Mouse (Mus musculus) heart, postnatal 4 days (tissue): Measurements from ENCODE around the gene Prep. TPM values are rescaled to one million over a fixed set of nuclear protein-coding genes. Genes with fewer than 3 reads are reported as not detected.
A peak's percentile ranks its signal among the peaks of the same experiment; 100 is the strongest.

Experiments used
- DNase-seq: peaks from one replicate; pipeline ENCODE4 v3.0.0; 2021
- total RNA-seq, 2 experiments: library from RNA; stranded (reverse); gene quantifications; 2 replicates each; pipeline ENCODE4 v1.2.3; 2021

Gene Prep
- 10 to 100 TPM; 24.8 to 25.2 TPM for total RNA-seq

DNA sequence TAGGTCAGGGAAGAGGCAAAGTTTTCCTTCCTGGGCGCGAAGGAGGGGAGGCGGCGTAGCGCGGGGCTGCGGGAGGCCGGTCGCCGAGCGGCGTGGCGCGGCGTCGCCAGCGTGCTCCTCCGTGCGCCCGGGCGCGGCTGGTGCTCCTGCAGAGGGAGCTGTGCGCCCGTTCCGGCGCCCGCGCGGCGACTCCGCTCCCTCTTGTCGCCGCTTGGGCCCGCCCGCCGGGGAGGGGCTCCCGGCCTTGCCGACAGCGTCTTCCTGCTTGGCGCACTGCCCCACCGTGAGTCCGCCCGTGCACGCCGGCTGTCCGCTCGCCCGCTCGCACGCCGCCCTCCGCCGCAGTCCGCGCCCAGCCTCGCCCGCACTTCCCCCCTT, at the start of gene Prep:
Prep (plus strand) TSS at position 273 of the 378 bp plus-strand sequence.
- peak; percentile 95 for DNase-seq

DNA sequence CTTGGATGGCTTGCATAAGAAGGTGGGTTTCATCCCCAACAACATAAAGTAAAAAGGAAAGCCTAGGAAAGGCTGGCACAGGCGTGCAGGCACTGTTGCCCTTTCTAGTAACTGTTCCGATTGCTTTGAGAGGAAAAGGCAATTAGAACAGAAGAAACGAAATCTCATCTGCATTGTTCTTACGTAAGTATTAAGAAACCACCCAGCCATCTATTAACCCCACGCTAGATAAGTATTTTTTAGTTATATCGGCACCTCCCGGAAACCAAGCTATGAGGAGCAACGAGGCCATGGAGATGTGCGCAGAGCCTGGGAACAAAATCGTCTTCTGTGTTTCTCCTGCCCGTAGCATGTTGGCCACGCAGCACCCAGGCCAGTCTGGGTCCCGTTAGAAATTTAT, 49.7 kb upstream of the Prep start:
- no peak for DNase-seq

DNA sequence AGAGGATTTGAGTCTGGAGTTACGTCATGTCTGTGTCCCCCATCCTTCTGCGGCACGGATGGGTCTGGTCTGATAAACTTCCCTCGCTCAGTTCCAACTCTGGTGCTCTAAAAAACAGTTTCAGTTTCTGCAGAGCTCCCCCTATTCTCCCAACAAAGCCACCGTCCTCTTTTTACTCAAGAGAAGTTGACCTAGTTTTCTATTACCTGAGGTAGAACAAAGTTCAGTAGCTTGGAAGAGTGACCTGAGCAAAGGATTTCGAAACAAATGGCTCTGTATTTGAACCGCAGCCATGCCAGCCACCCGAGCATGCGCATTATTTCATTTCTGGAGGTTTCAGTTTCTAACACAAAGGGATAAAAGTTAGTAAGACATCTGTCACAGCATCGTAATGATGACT, 49.2 kb upstream of the Prep start:
- DNase-seq, result no peak

DNA sequence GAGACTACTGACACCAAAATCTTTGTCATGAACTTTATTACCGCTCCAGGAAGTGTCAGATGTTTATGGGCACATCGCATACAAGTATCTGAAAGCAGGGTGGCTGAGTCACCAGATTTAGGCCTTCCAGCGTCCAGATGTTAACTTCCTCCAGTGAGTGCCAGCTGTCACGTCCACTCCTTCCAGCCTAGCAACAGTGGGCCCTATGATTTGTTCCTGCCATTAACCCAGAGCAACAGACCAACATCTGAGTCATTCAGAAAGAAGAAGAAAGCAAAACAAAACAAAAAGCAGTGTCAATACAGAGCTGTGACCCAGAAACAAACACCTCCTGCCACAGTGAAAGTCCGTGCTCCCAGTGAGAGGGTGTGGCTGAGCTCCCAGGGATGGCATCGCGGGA, 47.6 kb upstream of the Prep start:
- no peak for DNase-seq

DNA sequence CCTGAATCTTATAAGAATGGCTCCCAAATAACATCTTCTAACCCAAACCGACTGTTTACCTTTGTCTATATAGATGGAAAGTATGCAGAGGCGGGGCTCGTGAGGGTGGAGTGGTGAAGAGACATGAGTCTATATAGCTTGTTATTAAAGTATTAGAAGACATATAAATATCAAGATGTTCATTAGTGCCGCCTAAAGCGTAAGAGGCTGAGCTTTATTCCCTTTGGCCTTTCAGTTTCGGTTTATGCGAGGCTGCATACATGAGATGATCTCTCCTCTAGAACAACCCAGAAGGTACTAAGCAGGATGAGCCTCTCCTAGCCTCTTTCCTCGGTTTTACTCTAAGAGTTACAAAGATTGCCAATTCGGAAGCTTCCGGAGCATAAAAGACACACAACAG, 47.2 kb upstream of the Prep start:
- DNase-seq, result no peak

DNA sequence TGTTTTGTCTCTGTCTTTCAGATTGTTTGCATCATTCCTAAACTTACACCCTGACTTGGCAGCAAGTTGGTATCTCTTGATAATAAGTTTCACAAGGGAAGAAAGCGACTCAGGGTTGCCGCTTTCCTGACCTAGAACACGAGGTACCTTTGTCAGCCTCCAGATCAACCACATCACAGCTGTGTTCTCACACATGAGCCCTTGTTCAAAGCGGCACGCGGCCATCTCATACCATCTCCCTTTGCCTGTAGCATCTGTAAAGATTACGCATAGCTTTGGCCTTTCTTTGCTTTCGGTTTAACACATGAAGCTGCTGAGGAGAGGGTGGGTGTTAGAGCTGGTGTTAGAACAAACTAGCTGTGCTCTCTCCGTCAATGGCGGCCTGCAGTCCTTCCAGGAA, 46.7 kb upstream of the Prep start:
- DNase-seq, result no peak

DNA sequence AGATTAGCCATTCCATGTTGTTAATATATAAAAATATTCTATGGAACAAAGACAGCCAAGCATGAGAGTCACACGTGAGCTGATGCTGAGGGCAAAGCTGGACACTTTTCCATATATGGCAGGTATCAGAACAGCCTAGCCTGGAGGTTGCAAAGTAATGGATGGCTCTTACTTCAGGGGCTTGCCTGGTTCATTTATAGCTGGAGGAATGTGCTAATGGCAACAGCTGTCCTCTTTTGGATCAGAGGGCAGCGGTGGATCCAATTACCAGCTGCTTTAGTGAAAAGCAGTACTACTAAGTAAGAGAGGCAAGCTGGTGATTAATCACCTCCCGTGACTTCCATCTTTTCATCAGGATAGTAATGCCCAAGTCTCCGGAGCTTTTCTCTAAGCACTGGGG, 41.8 kb upstream of the Prep start:
- no peak for DNase-seq

DNA sequence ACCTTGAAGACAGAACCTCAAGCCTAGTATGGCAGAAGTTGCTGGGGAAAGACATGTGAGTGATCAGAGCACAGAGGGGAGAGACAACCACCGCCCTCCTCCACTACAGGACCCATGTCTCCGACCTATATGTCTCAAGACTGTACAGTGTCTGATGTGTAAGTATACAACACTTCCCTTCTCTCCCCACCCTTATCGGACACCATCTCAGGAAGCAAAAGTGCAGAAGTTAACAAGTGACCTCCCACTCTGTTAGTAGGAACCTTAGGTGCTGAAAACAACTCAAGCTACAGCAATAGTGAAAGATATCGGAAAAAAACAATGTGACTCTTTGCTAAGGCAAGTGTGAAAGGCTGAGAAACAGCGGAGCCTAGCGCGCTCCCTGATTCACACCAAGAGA, 40.1 kb upstream of the Prep start:
- no peak for DNase-seq

DNA sequence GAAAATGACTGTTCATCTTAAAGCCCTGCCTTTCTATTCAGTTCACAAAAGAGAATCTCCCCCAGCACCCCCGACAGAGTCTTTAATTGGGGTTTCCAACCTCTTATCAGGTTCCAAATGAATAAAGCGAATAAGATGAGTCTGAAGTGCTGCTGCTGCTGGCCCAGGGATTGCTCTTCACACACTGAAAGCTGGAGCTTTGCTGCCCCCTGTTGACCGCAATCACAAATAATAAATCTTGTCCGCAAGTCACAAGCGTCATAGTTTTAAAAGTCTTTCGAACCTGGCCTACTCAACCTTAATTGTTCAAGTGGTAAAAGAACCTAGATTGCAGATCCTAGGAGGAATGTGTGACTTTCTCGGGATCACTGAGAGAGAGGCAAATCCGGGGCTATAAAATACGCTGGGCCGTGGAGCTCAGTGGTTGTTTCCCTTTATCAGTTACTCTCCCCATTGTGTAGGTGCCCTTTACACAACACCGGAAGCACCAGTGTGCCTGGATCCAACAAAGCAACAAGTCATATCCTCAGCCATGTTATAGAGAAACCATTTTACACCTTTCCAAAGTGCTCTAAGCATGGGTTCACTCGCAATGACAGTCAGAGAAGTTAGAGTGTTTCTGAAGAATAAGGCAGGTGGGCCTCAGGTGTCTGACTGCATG, 21.6 kb upstream of the Prep start:
- DNase-seq, result peak; percentile 83

DNA sequence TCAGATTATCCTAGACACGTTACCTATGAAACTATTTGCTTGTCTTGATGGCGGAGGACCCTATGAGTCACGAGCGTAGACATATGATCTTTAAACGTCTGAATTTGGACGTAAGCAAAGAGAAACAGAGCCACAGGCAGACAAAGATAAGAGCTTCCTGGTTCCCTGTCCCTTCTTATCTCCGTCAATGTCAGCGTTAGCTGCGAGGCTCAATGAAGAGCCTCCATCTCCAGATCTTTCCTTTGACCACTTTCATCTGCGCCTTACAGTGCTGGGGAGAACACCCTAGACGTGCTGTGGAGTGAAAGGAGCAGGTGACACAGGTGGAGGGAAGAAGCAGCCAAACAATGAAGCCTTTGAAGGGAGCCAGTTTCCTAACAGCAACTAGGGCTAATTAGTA, 18.8 kb upstream of the Prep start:
- DNase-seq, result no peak

DNA sequence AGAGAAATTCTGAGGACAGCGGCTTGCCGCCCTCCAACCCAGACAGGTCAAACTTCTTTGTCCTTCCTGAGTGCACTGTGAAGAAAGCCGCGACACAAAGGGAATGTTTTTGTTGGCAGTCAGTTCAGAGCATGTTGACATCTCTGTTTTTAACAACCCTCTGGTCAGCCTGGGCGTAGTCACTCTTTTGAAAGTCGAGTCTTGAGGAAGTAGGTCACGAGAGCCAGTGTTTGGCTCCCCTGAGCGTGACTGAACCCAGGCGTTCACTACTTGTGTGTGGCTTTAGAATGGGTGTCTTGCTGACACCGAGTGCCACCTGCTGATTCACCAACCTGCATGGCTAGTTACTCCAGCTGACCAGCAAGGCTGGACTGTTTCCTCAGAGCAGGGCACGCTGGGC, 18.4 kb upstream of the Prep start:
- peak; percentile 11 for DNase-seq

DNA sequence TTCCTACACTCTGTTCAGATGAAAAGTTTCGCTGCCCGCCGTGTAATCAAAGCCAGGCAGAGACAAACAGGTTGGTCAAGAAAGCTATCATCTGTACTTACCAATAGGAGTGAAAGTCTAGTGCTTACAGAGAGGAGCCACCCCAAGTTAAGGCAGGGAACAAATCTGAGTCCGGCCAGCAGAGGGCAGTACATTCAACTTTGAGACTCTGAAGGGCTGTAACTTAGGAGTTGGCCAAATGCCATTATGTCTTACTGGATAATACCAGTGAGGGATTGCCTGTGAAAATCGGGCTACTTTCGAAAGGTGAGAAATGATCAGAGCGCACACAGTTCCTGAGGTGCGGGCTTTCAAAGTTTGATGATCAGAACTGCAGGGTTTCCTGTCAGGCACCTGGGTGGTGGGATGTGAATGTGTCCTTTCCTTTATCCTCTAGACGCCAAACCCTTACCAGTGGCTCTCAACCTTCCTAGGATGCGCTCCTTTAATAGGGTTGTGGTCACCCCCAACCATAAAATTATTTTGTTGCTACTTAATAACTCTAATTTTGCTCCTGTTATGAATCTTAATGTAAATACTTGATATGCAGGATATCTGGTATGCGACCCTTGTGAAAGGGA, 15.8 kb upstream of the Prep start:
- peak; percentile 88 for DNase-seq

DNA sequence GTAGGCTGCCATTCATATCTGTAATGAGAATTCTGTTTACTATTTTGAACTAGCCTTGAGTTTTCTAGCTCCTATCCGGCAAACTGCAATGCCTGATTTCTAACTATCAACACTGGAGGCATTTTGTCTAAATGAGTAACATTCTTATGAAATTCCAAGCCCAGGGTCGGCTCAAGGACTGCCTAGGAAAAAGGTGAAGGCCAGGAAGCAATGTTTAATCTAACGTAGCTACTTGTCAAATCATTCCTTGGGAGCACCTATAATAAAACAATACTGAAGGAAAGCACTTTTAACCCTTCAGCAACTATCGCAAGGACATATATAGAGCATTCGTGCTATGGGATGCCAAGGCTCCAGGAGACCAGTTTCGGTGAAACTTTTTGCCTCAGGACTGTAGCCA, 8.6 kb upstream of the Prep start:
- no peak for DNase-seq

DNA sequence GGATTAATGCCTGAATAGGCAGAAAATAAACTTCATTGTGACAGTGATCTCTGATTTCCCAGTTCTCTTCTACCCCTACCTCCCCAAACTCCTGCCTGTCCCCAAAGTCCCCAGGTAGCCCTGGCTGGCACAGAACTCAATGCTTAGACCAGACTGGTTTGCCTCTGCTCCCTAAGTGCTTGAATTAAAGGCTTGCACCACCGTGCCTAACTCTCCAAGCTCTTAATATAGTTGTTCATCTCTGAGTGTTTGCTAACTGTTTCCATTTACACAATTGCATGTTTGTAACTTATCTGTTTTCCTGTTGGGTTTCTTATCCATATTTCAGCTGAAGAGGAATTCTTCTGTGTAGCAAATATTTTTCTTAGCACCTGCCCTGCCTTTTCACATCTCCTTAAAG, 6.2 kb upstream of the Prep start:
- DNase-seq, result no peak

DNA sequence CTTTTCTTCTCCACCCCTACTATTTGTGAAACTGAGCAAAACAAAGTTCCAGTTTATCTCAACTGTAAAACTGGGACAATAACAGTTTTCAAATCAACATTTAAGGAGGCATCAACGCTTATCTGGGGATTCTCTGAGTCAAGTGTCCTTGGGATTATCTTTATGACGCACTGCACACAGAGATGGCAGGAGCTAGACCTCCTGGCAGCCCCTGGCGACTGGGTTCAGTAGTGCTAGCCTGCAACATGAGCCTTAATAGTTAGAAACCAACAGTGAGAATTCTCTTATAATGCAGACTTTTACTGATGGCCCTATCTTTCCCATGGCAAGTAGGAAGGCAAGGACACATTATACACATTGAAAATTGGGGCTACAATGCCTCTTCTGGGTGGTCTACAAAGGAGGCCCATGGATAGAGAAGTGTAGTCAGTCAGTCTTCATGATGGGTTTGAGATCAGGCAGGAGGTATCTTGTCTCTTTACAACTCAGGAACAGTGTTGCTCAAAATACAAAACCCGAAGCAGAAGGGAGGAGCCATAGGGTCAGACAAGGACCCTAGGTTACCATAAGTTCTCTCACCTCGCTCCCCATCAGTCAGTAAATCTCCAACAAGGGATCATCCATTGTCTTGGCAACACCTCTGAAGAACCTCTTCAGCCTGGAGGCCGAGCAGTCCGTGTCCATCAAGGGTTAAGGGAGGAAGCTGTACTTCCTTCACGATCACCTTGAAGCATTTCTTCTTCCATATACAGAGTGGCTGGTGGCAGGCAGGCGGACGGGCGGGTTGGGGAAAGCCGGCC, 672 bp upstream of the Prep start:
- no peak for DNase-seq

DNA sequence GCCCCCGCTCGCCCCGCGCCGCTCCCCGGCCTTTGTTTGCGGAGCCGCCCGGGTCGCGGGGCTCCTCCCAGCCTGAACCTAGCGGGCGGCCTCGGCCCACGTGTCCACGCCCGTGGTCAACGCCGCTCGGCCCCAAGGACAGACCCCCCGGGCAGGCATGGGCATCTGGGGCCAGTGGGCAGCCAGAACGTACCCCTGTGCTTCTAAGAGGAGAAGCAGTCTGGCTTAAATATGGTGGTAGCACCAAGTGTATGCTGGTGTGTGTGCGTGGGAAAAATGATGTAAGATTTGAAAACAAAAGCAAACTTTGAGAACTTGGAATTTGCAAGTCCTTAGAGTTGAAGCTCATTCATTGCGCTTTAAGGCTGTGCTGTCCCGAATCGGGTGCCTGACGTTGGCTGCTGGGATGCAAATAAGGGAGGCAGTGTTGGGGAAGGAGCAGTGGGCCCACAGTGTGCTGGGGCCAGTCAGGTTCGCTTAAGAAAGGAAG, 478 bp downstream of the Prep start:
- no peak for DNase-seq

DNA sequence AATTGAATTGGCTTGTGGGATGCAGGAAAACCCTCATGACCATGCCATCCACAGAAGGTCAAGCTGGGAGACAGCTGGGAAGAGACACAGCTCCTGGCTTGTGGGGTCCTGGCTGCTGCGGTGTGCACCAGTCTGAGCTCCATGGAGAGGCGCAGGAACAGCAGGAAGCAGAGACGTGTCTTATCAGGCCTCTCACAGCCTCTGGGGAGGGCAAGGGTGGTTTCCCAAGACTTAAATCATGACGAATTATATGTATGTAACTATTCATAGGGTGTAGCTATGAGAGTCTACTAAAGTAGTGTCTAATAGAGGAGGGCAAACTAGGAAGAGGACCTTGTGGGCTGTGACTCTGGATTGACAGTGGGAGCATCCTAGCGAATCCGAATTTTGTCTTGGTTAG, 2.6 kb downstream of the Prep start:
- no peak for DNase-seq

DNA sequence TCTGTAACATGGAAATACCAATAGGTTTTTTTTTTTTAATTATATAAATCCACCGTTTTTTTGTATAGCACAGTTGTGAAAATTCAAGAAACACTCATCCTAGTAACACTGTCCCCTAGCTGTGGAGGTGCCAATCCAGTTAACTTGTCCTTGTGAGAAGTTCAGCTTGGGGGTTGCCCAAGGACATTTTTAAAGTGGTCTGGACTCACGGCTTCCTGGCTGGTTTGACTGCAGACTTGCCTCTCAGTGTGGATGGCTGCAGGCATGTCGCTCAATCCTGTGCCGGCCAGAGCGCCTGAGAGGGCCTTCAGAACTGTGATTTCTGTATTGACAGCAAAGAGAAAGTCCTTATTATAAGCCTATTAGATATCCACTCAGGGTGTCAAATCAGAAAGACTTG, 3.4 kb downstream of the Prep start:
- DNase-seq, result peak; percentile 35

DNA sequence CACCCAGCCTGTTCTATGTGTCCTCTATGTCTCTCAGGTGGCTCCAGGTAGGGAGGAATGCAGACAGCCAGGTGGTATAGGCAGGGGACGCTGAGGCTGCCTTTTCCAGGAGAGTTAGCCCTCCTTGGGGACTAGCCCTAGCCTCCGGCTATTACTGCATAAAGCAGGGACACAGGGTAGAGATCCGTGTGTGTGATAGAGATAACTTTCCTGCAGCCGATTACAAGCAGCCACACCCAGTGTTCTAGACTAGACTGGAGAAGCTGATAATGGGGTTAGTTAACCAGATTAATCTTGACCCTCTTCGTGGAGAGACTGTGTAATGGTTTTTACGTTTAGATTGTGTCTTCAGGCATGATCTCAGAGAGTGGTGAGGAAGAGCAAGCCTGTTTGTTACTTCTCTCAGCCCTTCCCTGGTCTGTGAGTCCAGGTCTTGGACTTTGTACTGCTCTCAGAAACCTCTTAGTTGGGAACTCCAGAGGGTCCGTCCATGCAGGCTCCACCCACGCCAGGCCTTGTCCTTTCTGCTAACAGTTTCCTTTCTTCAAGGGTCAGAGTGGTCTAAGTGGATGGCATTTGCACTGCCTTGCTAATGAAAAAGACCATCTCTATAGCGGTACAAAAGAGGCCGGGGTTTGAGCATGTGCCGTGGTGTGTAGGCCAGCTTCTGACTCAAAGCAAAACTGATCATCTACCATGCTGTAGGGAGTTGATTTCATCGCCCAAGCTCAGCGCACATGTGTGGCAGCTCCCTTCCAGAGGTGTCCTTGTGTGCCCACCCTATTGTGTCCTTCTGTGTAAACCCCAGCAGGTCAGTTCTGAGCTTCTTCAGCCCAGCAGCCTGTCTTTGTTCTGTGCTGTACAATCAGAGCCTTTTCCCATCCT, 4.2 kb downstream of the Prep start:
- no peak for DNase-seq

DNA sequence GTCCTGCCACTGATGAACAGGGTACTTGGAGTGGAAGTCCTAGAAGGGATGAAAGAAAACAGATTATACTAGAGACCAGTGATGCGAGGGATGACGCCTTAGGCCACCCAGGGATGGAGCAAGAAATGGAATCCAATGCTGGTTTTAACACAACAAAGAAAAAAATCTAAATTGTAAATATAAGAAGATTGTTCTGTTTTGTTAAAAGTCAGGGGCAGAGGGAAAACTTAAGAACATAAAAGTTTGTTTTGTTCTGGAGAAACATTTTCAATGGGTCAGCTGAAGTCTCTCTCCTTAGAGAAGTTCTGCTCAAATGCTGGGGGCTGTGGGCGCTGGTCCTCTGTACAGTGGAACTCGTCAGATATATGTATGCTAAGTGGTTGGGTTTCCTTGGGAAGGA, 5.3 kb downstream of the Prep start:
- DNase-seq, result no peak

DNA sequence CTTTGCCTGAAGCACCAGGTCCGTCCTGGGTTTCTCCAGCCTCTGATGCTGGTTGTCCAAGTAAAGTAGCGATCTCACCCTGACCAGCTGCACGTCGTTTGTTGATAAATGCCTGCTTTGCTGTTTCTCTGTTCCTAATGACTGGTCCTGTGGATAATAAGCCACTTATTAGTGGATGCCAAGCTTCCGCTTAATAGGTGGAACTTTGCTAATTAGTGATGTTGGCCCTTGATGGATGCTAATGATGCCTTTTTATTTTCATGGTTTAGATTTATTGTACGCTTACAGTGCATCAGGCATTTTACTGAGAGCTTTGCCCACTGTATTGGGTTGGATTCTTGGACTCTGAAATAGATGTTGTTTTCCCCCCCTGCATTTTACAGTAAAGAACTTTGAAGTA, 7.5 kb downstream of the Prep start:
- no peak for DNase-seq

DNA sequence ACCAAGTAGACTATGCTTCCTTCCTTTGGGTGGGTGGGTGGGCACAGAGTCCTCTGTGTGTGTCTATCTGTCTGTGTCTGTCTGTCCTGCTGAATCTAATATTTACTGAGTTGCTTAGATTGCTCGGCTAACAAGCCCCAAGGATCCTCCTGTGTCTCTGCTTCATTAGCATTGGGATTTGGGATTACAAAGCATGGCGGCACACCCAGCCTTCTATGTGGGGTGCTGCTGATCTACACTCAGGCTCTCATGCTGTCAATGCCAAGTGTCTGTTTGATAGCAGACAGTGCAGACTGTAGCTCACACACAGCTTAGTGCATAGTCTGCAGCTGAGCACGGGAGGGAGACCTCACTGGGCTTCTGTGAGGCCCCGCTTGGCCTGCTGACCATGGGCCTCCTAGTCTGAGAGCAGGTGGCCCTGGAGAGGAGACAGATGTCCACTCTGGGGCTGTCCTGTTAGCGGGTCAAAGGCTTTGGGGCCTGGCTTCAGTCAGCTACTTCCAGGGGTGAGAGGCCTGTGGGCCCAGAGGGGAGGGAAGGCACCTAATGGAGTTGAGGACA, 8.6 kb downstream of the Prep start:
- no peak for DNase-seq
